Mouse (Mus musculus) heart, adult 2 months (tissue): Measurements from ENCODE around the gene Elovl6. TPM values are rescaled to one million over a fixed set of nuclear protein-coding genes. Genes with fewer than 3 reads are reported as not detected.

ENCODE experiments used
- DNase-seq, 2 experiments: peaks; one replicate each; pipeline ENCODE4 v3.0.0; 2021
- H3K27ac ChIP-seq: fragments of 200-600 bp; 2 replicates; pipeline ENCODE4 v1.8.1; 2022
- H3K27me3 ChIP-seq: fragments of 200-500 bp; 2 replicates; pipeline ENCODE4 v1.6.1; 2012; ENCODE audit warnings: mild to moderate bottlenecking, low read length, inconsistent platforms, mixed read lengths; ENCODE audit not compliant: control insufficient read depth, insufficient read depth
- H3K36me3 ChIP-seq: fragments of 200-500 bp; 2 replicates; pipeline ENCODE4 v1.6.1; 2012; ENCODE audit warnings: low read length, inconsistent platforms; ENCODE audit not compliant: control insufficient read depth, insufficient read depth
- H3K4me1 ChIP-seq: fragments of 200-500 bp; 2 replicates; pipeline ENCODE4 v1.6.1; 2011; ENCODE audit warnings: low read length; ENCODE audit not compliant: control insufficient read depth, insufficient read depth
- H3K4me3 ChIP-seq: fragments of 200-600 bp; 2 replicates; pipeline ENCODE4 v1.8.1; 2022
- H3K79me2 ChIP-seq: fragments of 200-500 bp; replicated peaks from 2 replicates; pipeline ENCODE4 v1.6.1; 2012; ENCODE audit warnings: mild to moderate bottlenecking, inconsistent platforms, low read length, moderate library complexity, mixed read lengths; ENCODE audit not compliant: control insufficient read depth, insufficient read depth
- H3K9ac ChIP-seq: fragments of 200-500 bp; 2 replicates; pipeline ENCODE4 v1.6.1; 2012; ENCODE audit warnings: low read depth, mild to moderate bottlenecking, control low read depth, inconsistent platforms, low read length, mixed read lengths
- CTCF ChIP-seq: fragments of 200-600 bp; IDR thresholded peaks from 2 replicates; pipeline ENCODE4 v1.8.1; 2022; ENCODE audit warnings: antibody characterized with exemption, mild to moderate bottlenecking, moderate library complexity
- EP300 ChIP-seq: fragments of 200-500 bp; IDR thresholded peaks from 2 replicates; pipeline ENCODE4 v1.6.1; 2011; ENCODE audit warnings: low read depth, low read length, control low read depth; ENCODE audit not compliant: insufficient read depth
- POLR2A ChIP-seq: fragments of 200-500 bp; IDR thresholded peaks from 2 replicates; pipeline ENCODE4 v1.6.1; 2011; ENCODE audit warnings: mild to moderate bottlenecking, low read depth, low read length, control low read depth; ENCODE audit not compliant: insufficient read depth
- WGBS: fragments of 180-500 bp; shearing (Covaris S2); methylation state at CpG from one replicate; pipeline ENCODE4 v1.1.7; 2018; 5-methylcytosine and 5-hydroxymethylcytosine counted together
- intact Hi-C: fragments of 180-260 bp; cut with DNase I; formaldehyde crosslinking; loops from one replicate; pipeline ENCODE4 v1.15.1; 2025
- polyA plus RNA-seq: library from polyadenylated mRNA; depleted of rRNA; stranded (reverse); fragments of >200 nt; gene quantifications from 2 replicates; pipeline ENCODE4 v1.2.3, GENCODE M21; 2012
- total RNA-seq, 2 experiments: library from RNA; stranded (reverse); gene quantifications; 2 replicates each; pipeline ENCODE4 v1.2.3; 2021

Gene Elovl6
- total and polyA plus RNA-seq, 3 experiments: 1.3 to 19.8 (median 1.7) TPM

DNA sequence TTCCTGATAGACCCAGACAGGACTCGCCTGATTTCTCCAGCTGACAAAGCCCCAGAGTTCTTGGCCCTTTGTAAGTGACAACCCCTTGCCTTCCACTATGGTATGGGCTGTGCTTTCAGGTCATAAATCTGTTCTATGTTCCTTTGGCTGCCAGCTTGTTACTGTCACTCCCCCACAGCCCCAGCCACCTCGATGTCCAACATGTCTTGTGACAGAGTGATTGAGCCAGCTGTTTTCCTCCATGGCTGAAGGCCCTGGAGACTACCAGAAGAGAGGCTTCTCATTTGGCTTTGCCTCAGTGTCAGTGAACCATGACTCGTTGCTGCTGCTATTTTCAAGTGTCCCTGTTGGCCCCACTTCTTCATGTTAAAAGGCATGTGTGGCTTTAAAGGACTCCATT, 113.3 kb downstream of the Elovl6 start:
- no peaks in the 10 kb centered on the region for H3K79me2 ChIP-seq
- no peak overlapping the region for H3K4me3 ChIP-seq
- no peaks in the 10 kb centered on the region for H3K27me3 ChIP-seq
- no peaks in the 10 kb centered on the region for H3K36me3 ChIP-seq
- no peak overlapping the region for H3K9ac ChIP-seq
- intact Hi-C loops: no loop called here
- no peak for TF ChIP-seq CTCF
- no peak for TF ChIP-seq POLR2A
- no peak for TF ChIP-seq EP300
- no peak overlapping the region for H3K27ac ChIP-seq
- DNase-seq: no peak
- no peaks in the 10 kb centered on the region for H3K4me1 ChIP-seq
- 41% methylated on average over 3 of the region's 3 CpGs for WGBS

- Histone ChIP-seq H3K27me3 (no peaks in the 10 kb centered on the region), H3K4me1 (no peaks in the 10 kb centered on the region), H3K4me3 (no peak overlapping the region), H3K36me3 (no peaks in the 10 kb centered on the region), H3K79me2 (no peaks in the 10 kb centered on the region), H3K27ac (no peak overlapping the region), H3K9ac (no peak overlapping the region)
- DNase-seq: no peak
- intact Hi-C loops: no loop called here
- WGBS: 69% methylated on average over 5 of the region's 5 CpGs
- TF ChIP-seq POLR2A: no peak
- TF ChIP-seq EP300: no peak
- no peak for TF ChIP-seq CTCF
Observed at GRCm38 (mm10) chr3:129646781-129647180, 114.6 kb downstream of the Elovl6 start.

GRCm38 (mm10) chr3:129647312-129647711, 115.2 kb downstream of the Elovl6 start:
- no peaks in the 10 kb centered on the region for H3K79me2 ChIP-seq
- no peak for TF ChIP-seq POLR2A
- no peak for TF ChIP-seq CTCF
- TF ChIP-seq EP300: no peak
- 94% methylated on average over 10 of the region's 10 CpGs for WGBS
- H3K9ac ChIP-seq: no peak overlapping the region
- no peaks in the 10 kb centered on the region for H3K4me1 ChIP-seq
- H3K4me3 ChIP-seq: no peak overlapping the region
- H3K27me3 ChIP-seq: no peaks in the 10 kb centered on the region
- DNase-seq: no peak
- no peaks in the 10 kb centered on the region for H3K36me3 ChIP-seq
- intact Hi-C loops: no loop called here
- no peak overlapping the region for H3K27ac ChIP-seq

DNA sequence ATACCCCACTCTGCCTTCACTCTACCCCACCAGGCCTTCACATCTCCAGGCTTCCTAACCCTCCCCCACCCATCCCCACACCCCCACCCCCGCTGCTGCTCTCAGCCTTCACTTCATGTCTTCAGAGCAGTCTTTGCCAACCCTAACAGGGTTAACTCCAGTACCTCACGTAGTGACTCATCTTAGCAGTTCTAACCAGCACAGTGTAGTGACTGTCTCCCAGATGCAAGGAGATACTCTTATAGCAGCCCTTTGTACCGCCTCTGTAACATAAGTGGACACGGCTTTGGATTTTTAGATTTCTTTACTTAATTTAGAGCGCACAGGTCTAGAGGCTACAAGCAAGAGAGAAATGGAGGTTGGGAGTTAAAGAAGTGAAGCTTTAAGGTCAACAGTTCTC, 116.4 kb downstream of the Elovl6 start:
- 91% methylated on average over 5 of the region's 5 CpGs for WGBS
- DNase-seq: no peak
- Histone ChIP-seq H3K4me3 (no peak overlapping the region), H3K27ac (no peak overlapping the region), H3K79me2 (no peaks in the 10 kb centered on the region), H3K27me3 (no peaks in the 10 kb centered on the region), H3K9ac (no peak overlapping the region), H3K36me3 (no peaks in the 10 kb centered on the region), H3K4me1 (no peaks in the 10 kb centered on the region)
- intact Hi-C loops: no loop called here
- TF ChIP-seq CTCF (no peak), POLR2A (no peak), EP300 (no peak)

GRCm38 (mm10) chr3:129649586-129650292, 117.6 kb downstream of the Elovl6 start:
- 62% methylated on average over 8 of the region's 8 CpGs for WGBS
- H3K9ac ChIP-seq: no peak overlapping the region
- intact Hi-C loops: no loop called here
- H3K4me3 ChIP-seq: no peak overlapping the region
- TF ChIP-seq POLR2A: no peak
- TF ChIP-seq EP300: no peak
- TF ChIP-seq CTCF: no peak
- DNase-seq: peak in 1 of 2 experiments; percentile 44
- H3K27me3 ChIP-seq: no peaks in the 10 kb centered on the region
- no peaks in the 10 kb centered on the region for H3K79me2 ChIP-seq
- no peaks in the 10 kb centered on the region for H3K36me3 ChIP-seq
- H3K27ac ChIP-seq: no peak overlapping the region
- H3K4me1 ChIP-seq: no peaks in the 10 kb centered on the region

DNA sequence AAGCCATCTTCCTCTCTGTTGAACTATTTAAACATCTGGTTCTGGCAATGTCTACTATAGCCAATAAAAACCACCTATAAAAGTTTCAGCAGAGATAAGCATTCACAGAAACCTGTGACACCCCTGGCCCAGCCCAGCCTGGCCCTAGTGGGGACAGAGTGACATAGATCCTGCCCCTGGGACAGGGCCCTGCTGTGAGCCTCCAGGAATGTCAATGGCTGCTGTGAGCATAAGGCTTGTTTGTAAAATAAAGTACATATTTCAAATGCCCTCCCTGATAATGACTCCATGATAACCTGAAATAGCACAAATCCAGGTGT, 118.1 kb downstream of the Elovl6 start:
- Histone ChIP-seq H3K4me3 (no peak overlapping the region), H3K79me2 (no peaks in the 10 kb centered on the region), H3K36me3 (no peaks in the 10 kb centered on the region), H3K27ac (no peak overlapping the region), H3K4me1 (no peaks in the 10 kb centered on the region), H3K9ac (no peak overlapping the region), H3K27me3 (no peaks in the 10 kb centered on the region)
- TF ChIP-seq CTCF (no peak), EP300 (no peak), POLR2A (no peak)
- intact Hi-C loops: no loop called here
- no peak for DNase-seq
